Mouse (Mus musculus) embryonic facial prominence, embryonic 10.5 days (tissue): ENCODE measurements around the gene Ccne1. TPM values are rescaled to one million over a fixed set of nuclear protein-coding genes. Genes with fewer than 3 reads are reported as not detected.
A peak's percentile ranks its signal among the peaks of the same experiment; 100 is the strongest.
"Not testable (repeated sequence)": the region's sequence is repeated elsewhere in the genome, so short reads cannot be mapped to it uniquely, and the experiment has no call there.

Source experiments
- DNase-seq: peaks from one replicate; pipeline ENCODE4 v3.0.0-alpha.2; 2017; ENCODE audit warnings: low spot score
- H3K27ac ChIP-seq: fragments of 300-500 bp; sonication (generic); replicated peaks from 2 replicates; pipeline ENCODE4 v1.5.1; 2016; ENCODE audit warnings: mild to moderate bottlenecking
- H3K27me3 ChIP-seq: fragments of 300-500 bp; sonication (generic); replicated peaks from 2 replicates; pipeline ENCODE4 v1.6.1; 2016; ENCODE audit warnings: low read depth, mild to moderate bottlenecking; ENCODE audit not compliant: poor library complexity, severe bottlenecking
- H3K36me3 ChIP-seq: fragments of 300-500 bp; sonication (generic); replicated peaks from 2 replicates; pipeline ENCODE4 v1.6.1; 2016; ENCODE audit warnings: mild to moderate bottlenecking, moderate library complexity
- H3K4me1 ChIP-seq: fragments of 300-500 bp; sonication (generic); 2 replicates; pipeline ENCODE4 v1.6.1; 2016
- H3K4me3 ChIP-seq: fragments of 300-500 bp; sonication (generic); 2 replicates; pipeline ENCODE4 v1.5.1; 2016; ENCODE audit warnings: mild to moderate bottlenecking, moderate library complexity
- H3K9me3 ChIP-seq: fragments of 300-500 bp; sonication (generic); 2 replicates; pipeline ENCODE4 v1.6.1; 2016; ENCODE audit warnings: mild to moderate bottlenecking
- WGBS: fragments of 180-500 bp; shearing (Covaris S2); methylation state at CpG from one replicate; pipeline ENCODE4 v1.1.7; 2016; 5-methylcytosine and 5-hydroxymethylcytosine counted together
- polyA plus RNA-seq: library from polyadenylated mRNA; unstranded; fragments of >200 nt; fragmentation: Nextera tagmentation; extraction: Ambion mirVana; gene quantifications from 2 replicates; pipeline ENCODE4 v1.2.1, GENCODE M21; 2016

The Ccne1 gene
- polyA plus RNA-seq, 1 experiment from 2014 or later: 130 TPM

- WGBS: 84% methylated on average over 12 of the region's 12 CpGs
- Histone ChIP-seq H3K27ac (no peak overlapping the region), H3K36me3 (no peaks in the 10 kb centered on the region), H3K27me3 (no peaks in the 10 kb centered on the region; the same call in 1 of the 2 replicates), H3K4me3 (no peak overlapping the region), H3K9me3 (no peaks in the 10 kb centered on the region), H3K4me1 (peaks cover 16% of the 10 kb centered on the region)
- DNase-seq: no peak
These were observed 18.3 kb upstream of the Ccne1 start for GRCm38 (mm10) chr7:38125565-38126159.

DNA sequence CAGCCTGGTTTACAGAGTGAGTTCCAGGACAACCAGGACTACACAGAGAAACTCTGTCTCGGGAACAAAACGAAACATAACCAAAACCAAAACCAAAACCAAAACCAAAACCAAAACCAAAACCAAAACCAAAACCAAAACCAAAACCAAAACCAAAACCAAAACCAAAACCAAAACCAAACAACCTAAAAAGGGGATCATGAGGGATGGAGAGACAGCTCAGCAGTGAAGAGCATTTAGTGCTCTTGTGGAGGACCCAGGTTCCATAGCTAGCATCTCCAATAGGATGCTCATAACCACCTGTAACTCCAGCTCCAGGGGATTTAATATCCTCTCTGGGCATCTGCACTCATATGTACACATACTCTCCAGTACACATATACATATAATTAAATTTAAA is 16.8 kb upstream of the Ccne1 start:
- WGBS: 85% methylated on average over 2 of the region's 2 CpGs
- H3K9me3 ChIP-seq, H3K4me1 ChIP-seq, H3K36me3 ChIP-seq, H3K27ac ChIP-seq, DNase-seq, H3K27me3 ChIP-seq, H3K4me3 ChIP-seq: not testable (repeated sequence)

GRCm38 (mm10) chr7:38118594-38118993 is 11.3 kb upstream of the Ccne1 start:
- Histone ChIP-seq H3K4me3 (no peak overlapping the region), H3K27ac (no peak overlapping the region), H3K36me3 (no peaks in the 10 kb centered on the region), H3K4me1 (peaks cover 3% of the 10 kb centered on the region), H3K9me3 (no peaks in the 10 kb centered on the region), H3K27me3 (peaks cover 7% of the 10 kb centered on the region)
- WGBS: 7% methylated on average over 1 of the region's 1 CpGs
- DNase-seq: no peak

DNA sequence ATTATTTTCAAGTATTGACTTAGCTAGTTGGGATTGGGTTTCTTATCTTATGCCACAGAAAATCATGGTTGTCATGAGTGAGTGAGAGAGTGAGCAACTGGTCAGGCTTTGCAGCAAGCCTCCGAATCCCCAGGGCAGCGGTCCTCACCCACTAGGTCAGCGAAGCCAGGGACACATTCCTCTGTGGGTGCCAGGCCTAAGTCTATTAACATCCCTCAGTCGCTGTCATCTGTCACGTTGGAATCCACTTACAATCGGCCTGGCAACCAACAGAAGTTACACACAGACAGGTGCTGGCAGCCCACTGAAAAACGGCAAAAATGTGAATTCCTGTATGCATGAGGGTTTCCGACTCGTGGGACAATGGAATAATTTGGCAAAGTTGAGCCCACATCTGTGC is 5.1 kb upstream of the Ccne1 start:
- Histone ChIP-seq H3K27ac (peak overlapping the region; percentile 80), H3K9me3 (no peaks in the 10 kb centered on the region), H3K27me3 (no peaks in the 10 kb centered on the region), H3K36me3 (no peaks in the 10 kb centered on the region), H3K4me3 (no peak overlapping the region), H3K4me1 (peaks cover 39% of the 10 kb centered on the region)
- 88% methylated on average over 9 of the region's 9 CpGs for WGBS
- DNase-seq: no peak

- no peaks in the 10 kb centered on the region for H3K27me3 ChIP-seq
- 37% methylated on average over 3 of the region's 3 CpGs for WGBS
- no peaks in the 10 kb centered on the region for H3K36me3 ChIP-seq
- H3K9me3 ChIP-seq: no peaks in the 10 kb centered on the region
- H3K4me1 ChIP-seq: peaks cover 39% of the 10 kb centered on the region
- peak overlapping the region; percentile 80 for H3K27ac ChIP-seq
- no peak overlapping the region for H3K4me3 ChIP-seq
- peak; percentile 87 for DNase-seq
These were observed 4.7 kb upstream of the Ccne1 start for GRCm38 (mm10) chr7:38111996-38112395.

DNA sequence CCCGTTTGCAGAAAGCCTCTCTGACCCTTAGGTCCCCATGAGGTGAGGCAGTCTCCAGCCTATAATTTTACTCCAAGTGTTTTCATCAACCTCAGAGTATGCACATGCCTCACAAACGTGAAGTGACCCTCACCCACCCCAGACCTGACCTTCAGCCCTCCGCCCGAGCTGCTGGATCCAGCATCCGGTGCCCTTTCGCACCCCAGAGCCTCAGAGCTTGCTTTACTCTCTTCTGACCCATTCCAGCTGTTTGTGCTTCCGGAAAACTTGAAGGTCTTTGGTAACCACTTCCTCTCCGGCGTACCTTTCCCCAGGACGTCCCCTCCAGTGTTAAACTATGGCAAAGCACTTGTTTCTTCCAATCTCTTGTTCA is 912 bp upstream of the Ccne1 start:
- Histone ChIP-seq H3K36me3 (peaks cover 25% of the 10 kb centered on the region), H3K4me3 (peak overlapping the region; percentile 94), H3K27me3 (no peaks in the 10 kb centered on the region), H3K4me1 (peaks cover 57% of the 10 kb centered on the region), H3K27ac (peak overlapping the region; percentile 95), H3K9me3 (no peaks in the 10 kb centered on the region)
- DNase-seq: peak; percentile 49
- 15% methylated on average over 10 of the region's 10 CpGs for WGBS

DNA sequence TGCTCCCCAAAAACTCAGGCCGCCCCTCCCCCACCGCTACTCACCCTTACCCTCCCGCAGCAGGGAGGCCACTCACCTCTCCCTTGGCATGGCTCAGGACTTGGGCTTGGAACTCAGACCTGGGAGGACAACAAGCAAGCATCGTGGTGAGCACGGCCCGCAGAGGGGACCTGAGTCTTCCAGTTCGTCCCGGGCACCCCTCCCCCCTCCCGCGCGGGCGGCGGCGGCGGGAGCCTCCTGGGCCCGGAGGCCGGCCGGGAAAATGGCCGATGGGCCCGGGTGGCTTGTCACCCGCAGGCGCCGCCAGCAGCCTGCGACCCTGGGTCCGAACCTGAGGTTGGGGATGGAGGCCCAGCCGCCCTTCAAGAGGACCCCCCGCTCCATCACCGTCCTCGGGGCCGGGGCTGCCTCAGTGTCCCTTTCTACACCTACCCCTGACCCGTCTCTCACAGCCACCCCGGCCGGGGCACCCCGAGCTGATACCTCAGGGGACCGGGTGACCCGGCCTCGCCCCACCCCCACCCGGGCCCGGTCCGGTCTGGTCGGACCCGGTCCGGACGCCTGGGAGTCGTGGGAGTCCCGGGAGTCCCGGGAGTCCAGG is 523 bp downstream of the Ccne1 start:
- Histone ChIP-seq H3K4me3 (peak overlapping the region; percentile 94), H3K9me3 (no peaks in the 10 kb centered on the region), H3K27ac (peak overlapping the region; percentile 95), H3K27me3 (no peaks in the 10 kb centered on the region), H3K4me1 (peaks cover 42% of the 10 kb centered on the region), H3K36me3 (peaks cover 39% of the 10 kb centered on the region)
- WGBS: under 1% methylated on average over 47 of the region's 47 CpGs
- peak; percentile 71 for DNase-seq

DNA sequence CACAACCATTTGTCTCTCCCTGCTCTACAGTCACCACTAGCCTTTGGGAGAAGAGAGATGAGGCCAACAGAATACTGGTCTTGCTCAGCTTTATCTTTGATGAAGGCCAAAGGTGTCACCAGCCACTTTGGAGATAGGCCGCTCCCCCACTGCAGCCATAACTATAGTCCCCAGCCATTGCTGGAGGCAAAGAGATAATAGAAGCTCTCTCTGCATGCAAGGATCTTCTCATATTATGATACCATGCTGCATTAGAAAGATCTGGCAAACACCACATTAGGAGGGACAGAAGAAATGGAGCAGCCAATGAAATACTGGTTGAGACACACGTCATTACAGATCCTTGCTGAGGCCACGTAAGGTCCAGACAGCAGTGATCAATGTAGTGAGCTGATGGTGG is 2.0 kb downstream of the Ccne1 start:
- no peaks in the 10 kb centered on the region for H3K27me3 ChIP-seq
- H3K9me3 ChIP-seq: no peaks in the 10 kb centered on the region
- peaks cover 53% of the 10 kb centered on the region for H3K36me3 ChIP-seq
- DNase-seq: no peak
- no peak overlapping the region for H3K27ac ChIP-seq
- WGBS: 88% methylated on average over 3 of the region's 3 CpGs
- H3K4me3 ChIP-seq: peak overlapping the region; percentile 94
- H3K4me1 ChIP-seq: peaks cover 34% of the 10 kb centered on the region

DNA sequence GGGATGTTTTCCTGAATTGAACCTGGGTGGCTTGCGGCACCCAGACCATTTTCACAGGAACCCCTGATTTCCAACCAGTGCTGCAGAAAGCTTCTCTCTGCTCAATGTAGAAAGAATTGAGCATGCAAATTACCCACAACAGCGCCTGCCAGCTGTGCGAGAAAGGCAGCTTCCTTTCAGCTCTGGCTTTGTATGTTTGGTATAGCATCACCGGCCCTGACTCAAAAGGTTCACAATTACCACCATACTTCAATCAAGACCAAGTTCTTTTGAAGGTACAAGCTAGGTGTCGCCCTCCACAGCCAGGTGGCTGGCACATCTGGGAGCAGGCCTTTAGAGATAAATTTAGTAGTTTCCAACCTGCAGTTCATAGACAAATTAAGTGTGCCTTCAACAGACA is 3.2 kb downstream of the Ccne1 start:
- no peak for DNase-seq
- Histone ChIP-seq H3K27ac (no peak overlapping the region), H3K4me3 (no peak overlapping the region), H3K27me3 (no peaks in the 10 kb centered on the region), H3K4me1 (peaks cover 34% of the 10 kb centered on the region), H3K36me3 (peaks cover 66% of the 10 kb centered on the region), H3K9me3 (no peaks in the 10 kb centered on the region)
- 88% methylated on average over 5 of the region's 5 CpGs for WGBS

GRCm38 (mm10) chr7:38094353-38094752 is 13.0 kb downstream of the Ccne1 start:
- H3K36me3 ChIP-seq: peaks cover 33% of the 10 kb centered on the region
- no peak overlapping the region for H3K4me3 ChIP-seq
- no peak for DNase-seq
- no peak overlapping the region for H3K27ac ChIP-seq
- H3K4me1 ChIP-seq: no peaks in the 10 kb centered on the region; the same call in 1 of the 2 replicates
- H3K9me3 ChIP-seq: no peaks in the 10 kb centered on the region
- 81% methylated on average over 6 of the region's 6 CpGs for WGBS
- H3K27me3 ChIP-seq: no peaks in the 10 kb centered on the region

- WGBS: 50% methylated on average over 2 of the region's 2 CpGs
- no peak for DNase-seq
- Histone ChIP-seq H3K4me3 (no peak overlapping the region), H3K9me3 (no peaks in the 10 kb centered on the region), H3K27me3 (no peaks in the 10 kb centered on the region; the same call in 1 of the 2 replicates), H3K36me3 (peaks cover 21% of the 10 kb centered on the region), H3K27ac (no peak overlapping the region), H3K4me1 (no peaks in the 10 kb centered on the region; the same call in 1 of the 2 replicates)
These were observed 14.2 kb downstream of the Ccne1 start for GRCm38 (mm10) chr7:38093101-38093500.

GRCm38 (mm10) chr7:38089930-38090675 is 17.2 kb downstream of the Ccne1 start:
- DNase-seq: no peak

GRCm38 (mm10) chr7:38088456-38088855 is 18.9 kb downstream of the Ccne1 start:
- 83% methylated on average over 2 of the region's 2 CpGs for WGBS
- peaks cover 27% of the 10 kb centered on the region for H3K4me1 ChIP-seq
- H3K27me3 ChIP-seq: peaks cover 20% of the 10 kb centered on the region
- DNase-seq: no peak
- no peak overlapping the region for H3K4me3 ChIP-seq
- H3K9me3 ChIP-seq: no peaks in the 10 kb centered on the region
- no peaks in the 10 kb centered on the region for H3K36me3 ChIP-seq
- H3K27ac ChIP-seq: no peak overlapping the region

More at GRCm38 (mm10) chr7:38089930-38090675, 17.2 kb downstream of the Ccne1 start:
- Histone ChIP-seq H3K27ac (no peak overlapping the region), H3K36me3 (no peaks in the 10 kb centered on the region), H3K27me3 (peaks cover 20% of the 10 kb centered on the region), H3K4me3 (no peak overlapping the region), H3K9me3 (no peaks in the 10 kb centered on the region), H3K4me1 (peaks cover 19% of the 10 kb centered on the region)
- 86% methylated on average over 7 of the region's 7 CpGs for WGBS
